Mouse (Mus musculus) liver, adult 2 months (tissue): Measurements from ENCODE around the gene Unc45b.
"Not testable (repeated sequence)": the region's sequence is repeated elsewhere in the genome, so short reads cannot be mapped to it uniquely, and the experiment has no call there.

ENCODE experiments used
- CTCF ChIP-seq: fragments of 200-500 bp; IDR thresholded peaks from 2 replicates; pipeline ENCODE4 v1.5.1; 2011; ENCODE audit warnings: low read depth, low read length, control low read depth
- POLR2A ChIP-seq: fragments of 200-500 bp; IDR thresholded peaks from 2 replicates; pipeline ENCODE4 v1.6.1; 2011; ENCODE audit warnings: low read length, control low read depth; ENCODE audit not compliant: insufficient read depth; ENCODE audit errors: extremely low read depth

DNA sequence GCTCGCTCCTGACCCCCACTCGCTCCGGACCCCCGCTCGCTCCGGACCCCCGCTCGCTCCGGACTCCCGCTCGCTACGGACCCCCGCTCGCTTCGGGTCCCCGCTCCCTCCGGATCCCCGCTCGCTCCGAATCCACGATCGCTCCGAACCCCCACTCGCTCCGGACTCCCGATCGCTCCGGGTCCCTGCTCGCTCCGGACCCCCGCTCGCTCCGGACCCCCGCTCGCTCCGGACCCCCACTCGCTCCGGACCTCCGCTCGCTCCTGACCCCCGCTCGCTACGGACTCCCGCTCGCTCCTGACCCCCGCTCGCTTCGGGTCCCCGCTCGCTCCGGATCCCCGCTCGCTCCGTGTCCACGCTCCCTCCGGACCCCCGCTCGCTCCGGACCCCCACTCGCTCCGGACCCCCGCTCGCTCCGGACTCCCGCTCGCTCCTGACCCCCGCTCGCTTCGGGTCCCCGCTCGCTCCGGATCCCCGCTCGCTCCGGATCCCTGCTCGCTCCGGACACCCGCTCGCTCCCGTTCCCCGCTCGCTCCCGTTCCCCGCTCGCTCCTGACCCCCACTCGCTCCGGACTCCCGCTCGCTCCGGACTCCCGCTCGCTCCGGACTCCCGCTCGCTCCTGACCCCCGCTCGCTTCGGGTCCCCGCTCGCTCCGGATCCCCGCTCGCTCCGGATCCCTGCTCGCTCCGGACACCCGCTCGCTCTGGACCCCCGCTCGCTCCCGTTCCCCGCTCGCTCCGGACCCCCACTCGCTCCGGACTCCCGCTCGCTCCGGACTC is 21.5 kb downstream of the Unc45b start:
- not testable (repeated sequence) for TF ChIP-seq CTCF, POLR2A
